Comparison of ENCODE assay signal across 30 mouse cellular contexts in genomic region chr16:40960586-40960985, GRCm38 (mm10).
DNase-seq lines count a peak whose midpoint lies in the region; ATAC-seq and TF ChIP-seq lines count a peak whose summit lies in the region.
"Had no signal": no experiment of that assay in that cellular context is flagged by ENCODE, and none has a peak within 500 bp of the region (broad histone marks: within the 10 kb centered on the region; RNA-seq: fewer than 3 reads in every experiment).

No protein-coding gene starts in this region.

- no peak overlapping the region for H3K27ac ChIP-seq in embryonic facial prominence, embryonic 14.5 days (replicated peaks; ENCODE audit: low read depth, low read length)
- no peak overlapping the region for H3K27ac ChIP-seq in embryonic facial prominence, embryonic 10.5 days (replicated peaks)
- no peak overlapping the region; the same call in 1 of the 2 replicates for H3K27ac ChIP-seq in midbrain, embryonic 13.5 days
- no peak overlapping the region for H3K27ac ChIP-seq in midbrain, postnatal 0 days (ENCODE audit: low read depth, low read length)
- no peak overlapping the region for H3K27ac ChIP-seq in midbrain, embryonic 16.5 days (ENCODE audit: low read length)
- H3K27ac ChIP-seq in neural tube, embryonic 15.5 days (replicated peaks), result no peak overlapping the region
- H3K27ac ChIP-seq: embryonic facial prominence, embryonic 12.5 days; embryonic facial prominence, embryonic 15.5 days; forebrain, embryonic 10.5 days; forebrain, embryonic 12.5 days had no signal

- TF ChIP-seq CTCF in midbrain, postnatal 0 days (IDR thresholded peaks at IDR 0.05), result no peak
- TF ChIP-seq CTCF in brain, embryonic 14.5 days (IDR thresholded peaks at IDR 0.05; ENCODE audit: borderline replicate concordance, extremely low read depth, insufficient read depth, insufficient read length), result no peak

- no peak for DNase-seq in embryonic facial prominence, embryonic 14.5 days (ENCODE audit: low spot score)
- no peak for DNase-seq in embryonic facial prominence, embryonic 10.5 days (ENCODE audit: low spot score)
- DNase-seq in midbrain, postnatal 0 days (ENCODE audit: low spot score), result no peak
- peak; percentile 57 for DNase-seq in brain, embryonic 14.5 days (ENCODE audit: low read depth)
- DNase-seq: adrenal gland, adult 8-10 months; adrenal gland, postnatal 14 days; adrenal gland, postnatal 36 days; B cell, adult 2 months; cerebellum, adult 11 months; cerebellum, adult 18-20 months; cerebellum, adult 8-10 months; cerebellum, adult 9-11 months; cerebellum, postnatal 14 days; cerebellum, postnatal 36 days; embryo, embryonic 11 days had no signal

- no peaks in the 10 kb centered on the region for H3K4me1 ChIP-seq in embryonic facial prominence, embryonic 14.5 days (ENCODE audit: control insufficient read depth, insufficient read depth, low read length)
- H3K4me1 ChIP-seq in embryonic facial prominence, embryonic 10.5 days, result no peaks in the 10 kb centered on the region
- peaks cover 5% of the 10 kb centered on the region; the same call in 1 of the 2 replicates for H3K4me1 ChIP-seq in midbrain, embryonic 13.5 days (replicated peaks)
- no peaks in the 10 kb centered on the region for H3K4me1 ChIP-seq in midbrain, postnatal 0 days (ENCODE audit: insufficient read depth, low read length)
- H3K4me1 ChIP-seq in midbrain, embryonic 16.5 days (ENCODE audit: control insufficient read depth, insufficient read depth, low read length), result peaks cover 4% of the 10 kb centered on the region
- H3K4me1 ChIP-seq in neural tube, embryonic 15.5 days, result peaks cover 4% of the 10 kb centered on the region
- H3K4me1 ChIP-seq: embryonic facial prominence, embryonic 12.5 days; embryonic facial prominence, embryonic 15.5 days; forebrain, embryonic 10.5 days; forebrain, embryonic 12.5 days had no signal

- no peak overlapping the region for H3K4me3 ChIP-seq in embryonic facial prominence, embryonic 14.5 days (ENCODE audit: low read depth, low read length)
- no peak overlapping the region for H3K4me3 ChIP-seq in embryonic facial prominence, embryonic 10.5 days
- no peak overlapping the region for H3K4me3 ChIP-seq in midbrain, embryonic 13.5 days (replicated peaks)
- H3K4me3 ChIP-seq in midbrain, postnatal 0 days (ENCODE audit: low read depth, low read length), result no peak overlapping the region
- H3K4me3 ChIP-seq in midbrain, embryonic 16.5 days (ENCODE audit: low read depth, low read length), result no peak overlapping the region
- no peak overlapping the region for H3K4me3 ChIP-seq in neural tube, embryonic 15.5 days (replicated peaks)
- H3K4me3 ChIP-seq: embryonic facial prominence, embryonic 12.5 days; embryonic facial prominence, embryonic 15.5 days; erythroblast, embryonic 14.5 days; forebrain, embryonic 10.5 days; forebrain, embryonic 12.5 days had no signal

- no peaks in the 10 kb centered on the region for H3K36me3 ChIP-seq in embryonic facial prominence, embryonic 14.5 days (ENCODE audit: control insufficient read depth, insufficient read depth, low read length)
- H3K36me3 ChIP-seq in embryonic facial prominence, embryonic 10.5 days (replicated peaks), result no peaks in the 10 kb centered on the region
- no peaks in the 10 kb centered on the region for H3K36me3 ChIP-seq in midbrain, embryonic 13.5 days
- no peaks in the 10 kb centered on the region for H3K36me3 ChIP-seq in midbrain, postnatal 0 days (ENCODE audit: insufficient read depth, low read length)
- H3K36me3 ChIP-seq in midbrain, embryonic 16.5 days (ENCODE audit: control insufficient read depth, insufficient read depth, low read length), result no peaks in the 10 kb centered on the region
- no peaks in the 10 kb centered on the region for H3K36me3 ChIP-seq in neural tube, embryonic 15.5 days
- H3K36me3 ChIP-seq: embryonic facial prominence, embryonic 12.5 days; embryonic facial prominence, embryonic 15.5 days; forebrain, embryonic 10.5 days; forebrain, embryonic 12.5 days; G1E had no signal

- H3K9me3 ChIP-seq in embryonic facial prominence, embryonic 14.5 days (ENCODE audit: control insufficient read depth, low read length), result no peaks in the 10 kb centered on the region
- no peaks in the 10 kb centered on the region for H3K9me3 ChIP-seq in embryonic facial prominence, embryonic 10.5 days
- H3K9me3 ChIP-seq in midbrain, embryonic 13.5 days, result no peaks in the 10 kb centered on the region
- no peaks in the 10 kb centered on the region for H3K9me3 ChIP-seq in midbrain, postnatal 0 days (ENCODE audit: low read length)
- H3K9me3 ChIP-seq in midbrain, embryonic 16.5 days (replicated peaks; ENCODE audit: control insufficient read depth, low read length, poor library complexity, severe bottlenecking), result no peaks in the 10 kb centered on the region; the same call in 1 of the 2 replicates
- H3K9me3 ChIP-seq in neural tube, embryonic 15.5 days (replicated peaks), result no peaks in the 10 kb centered on the region
- H3K9me3 ChIP-seq: embryonic facial prominence, embryonic 12.5 days; embryonic facial prominence, embryonic 15.5 days; forebrain, embryonic 10.5 days; forebrain, embryonic 12.5 days had no signal

- peak; percentile 30; the same call in 1 of the 2 replicates for ATAC-seq in embryonic facial prominence, embryonic 14.5 days (ENCODE audit: low read depth)
- ATAC-seq in midbrain, embryonic 13.5 days, result peak; percentile 45; the same call in 1 of the 2 replicates
- no peak for ATAC-seq in midbrain, postnatal 0 days (ENCODE audit: low FRiP score)
- peak; percentile 28; the same call in 1 of the 2 replicates for ATAC-seq in midbrain, embryonic 16.5 days
- ATAC-seq in neural tube, embryonic 15.5 days (ENCODE audit: low FRiP score), result no peak
- ATAC-seq: activated CD4-positive, CD25-positive, alpha-beta regulatory T cell, adult 4 months; CD4-positive, CD25-positive, alpha-beta regulatory T cell, adult 4 months; forebrain, embryonic 14.5 days; forebrain, embryonic 16.5 days; Patski had no signal

- H3K4me2 ChIP-seq in embryonic facial prominence, embryonic 14.5 days (ENCODE audit: low read depth, low read length), result no peak overlapping the region
- H3K4me2 ChIP-seq in midbrain, embryonic 13.5 days (replicated peaks), result no peak overlapping the region
- no peak overlapping the region for H3K4me2 ChIP-seq in midbrain, postnatal 0 days (ENCODE audit: low read depth, low read length, poor library complexity, severe bottlenecking)
- no peak overlapping the region for H3K4me2 ChIP-seq in midbrain, embryonic 16.5 days (ENCODE audit: low read length)
- H3K4me2 ChIP-seq in neural tube, embryonic 15.5 days, result no peak overlapping the region
- H3K4me2 ChIP-seq: embryonic facial prominence, embryonic 12.5 days; embryonic facial prominence, embryonic 15.5 days; forebrain, embryonic 12.5 days had no signal

- 95% methylated on average over 1 of the region's 1 CpGs for WGBS in embryonic facial prominence, embryonic 14.5 days
- WGBS in embryonic facial prominence, embryonic 10.5 days, result 81% methylated on average over 1 of the region's 1 CpGs
- WGBS in midbrain, embryonic 13.5 days, result 81% methylated on average over 1 of the region's 1 CpGs
- WGBS in midbrain, postnatal 0 days, result 75% methylated on average over 1 of the region's 1 CpGs
- 71% methylated on average over 1 of the region's 1 CpGs for WGBS in midbrain, embryonic 16.5 days
- 76% methylated on average over 1 of the region's 1 CpGs for WGBS in neural tube, embryonic 15.5 days

- no peaks in the 10 kb centered on the region for H3K27me3 ChIP-seq in embryonic facial prominence, embryonic 14.5 days (replicated peaks; ENCODE audit: control insufficient read depth, insufficient read depth, low read length)
- H3K27me3 ChIP-seq in embryonic facial prominence, embryonic 10.5 days (replicated peaks; ENCODE audit: low read depth, poor library complexity, severe bottlenecking), result no peaks in the 10 kb centered on the region
- no peaks in the 10 kb centered on the region for H3K27me3 ChIP-seq in midbrain, embryonic 13.5 days
- no peaks in the 10 kb centered on the region for H3K27me3 ChIP-seq in midbrain, postnatal 0 days (ENCODE audit: insufficient read depth, low read length)
- no peaks in the 10 kb centered on the region for H3K27me3 ChIP-seq in midbrain, embryonic 16.5 days (ENCODE audit: control insufficient read depth, insufficient read depth, low read depth, low read length)
- H3K27me3 ChIP-seq in neural tube, embryonic 15.5 days (replicated peaks), result no peaks in the 10 kb centered on the region
- H3K27me3 ChIP-seq: CH12.LX; embryonic facial prominence, embryonic 12.5 days; embryonic facial prominence, embryonic 15.5 days; forebrain, embryonic 12.5 days had no signal

- no peak for TF ChIP-seq POLR2A in brain, embryonic 14.5 days (IDR thresholded peaks at IDR 0.05; ENCODE audit: borderline replicate concordance, extremely low read depth, insufficient read depth, insufficient read length, poor library complexity, severe bottlenecking)

- H3K9ac ChIP-seq in embryonic facial prominence, embryonic 14.5 days (ENCODE audit: low read depth, low read length), result no peak overlapping the region
- no peak overlapping the region for H3K9ac ChIP-seq in midbrain, embryonic 13.5 days (replicated peaks)
- H3K9ac ChIP-seq in midbrain, postnatal 0 days (replicated peaks; ENCODE audit: low read length, poor library complexity, severe bottlenecking), result no peak overlapping the region
- no peak overlapping the region for H3K9ac ChIP-seq in midbrain, embryonic 16.5 days (ENCODE audit: low read depth, low read length)
- H3K9ac ChIP-seq in neural tube, embryonic 15.5 days (replicated peaks), result no peak overlapping the region
- H3K9ac ChIP-seq: embryonic facial prominence, embryonic 12.5 days; embryonic facial prominence, embryonic 15.5 days; forebrain, embryonic 12.5 days had no signal

Comparison
In these comparisons a context has a peak if more than half of its experiments do, and no peak if none do; other contexts are left out.
1. ATAC-seq: peak in embryonic facial prominence, embryonic 14.5 days (single experiment), midbrain, embryonic 13.5 days (single experiment) and midbrain, embryonic 16.5 days (single experiment); none in midbrain, postnatal 0 days (single experiment) and neural tube, embryonic 15.5 days (single experiment).